Mouse (Mus musculus): Measurements from ENCODE around the gene Rnf168.

The Rnf168 gene

DNA sequence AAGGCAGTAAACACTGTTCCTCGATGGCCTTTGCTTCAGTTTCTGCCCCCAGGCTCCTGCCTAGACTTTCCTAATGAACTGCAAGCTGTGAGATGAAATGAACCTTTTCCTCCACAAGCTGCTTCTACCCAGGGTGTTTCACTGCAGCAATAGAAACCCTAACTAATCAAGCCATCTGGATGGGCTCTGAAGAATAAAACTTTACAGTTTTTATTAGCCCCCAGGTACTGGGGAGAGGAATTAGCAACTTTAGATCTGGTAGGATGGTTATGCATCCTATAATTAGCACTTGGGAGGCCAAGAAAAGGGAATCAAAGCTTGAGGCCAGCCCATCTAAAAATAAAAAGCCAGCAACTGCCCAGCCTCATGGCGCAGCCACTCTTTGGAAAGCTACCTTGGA is 39.3 kb downstream of the Rnf168 start:
- DNase-seq (ENCODE audit: low spot score), result no peak

DNA sequence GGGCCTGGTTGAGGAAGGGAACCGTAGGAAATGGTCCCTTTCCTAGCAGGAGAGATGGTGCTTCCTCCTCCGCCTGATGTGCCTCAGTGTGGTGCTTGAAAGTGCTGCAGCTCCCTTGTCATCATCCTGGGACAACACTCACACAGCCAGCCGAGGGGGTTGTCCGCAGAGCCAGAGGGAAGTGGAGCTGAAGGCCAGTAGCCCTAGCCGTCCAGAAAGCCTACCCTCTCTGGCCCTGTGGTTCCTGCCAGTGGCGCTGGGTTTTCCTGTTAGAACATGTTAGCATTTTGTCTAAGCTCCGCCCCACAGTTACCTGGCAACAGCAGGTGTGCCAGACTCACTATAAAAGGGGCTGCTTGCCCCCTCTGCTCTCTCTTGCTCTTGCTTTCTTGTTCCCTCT is 46.7 kb downstream of the Rnf168 start:
- no peak for DNase-seq (ENCODE audit: low spot score)

DNA sequence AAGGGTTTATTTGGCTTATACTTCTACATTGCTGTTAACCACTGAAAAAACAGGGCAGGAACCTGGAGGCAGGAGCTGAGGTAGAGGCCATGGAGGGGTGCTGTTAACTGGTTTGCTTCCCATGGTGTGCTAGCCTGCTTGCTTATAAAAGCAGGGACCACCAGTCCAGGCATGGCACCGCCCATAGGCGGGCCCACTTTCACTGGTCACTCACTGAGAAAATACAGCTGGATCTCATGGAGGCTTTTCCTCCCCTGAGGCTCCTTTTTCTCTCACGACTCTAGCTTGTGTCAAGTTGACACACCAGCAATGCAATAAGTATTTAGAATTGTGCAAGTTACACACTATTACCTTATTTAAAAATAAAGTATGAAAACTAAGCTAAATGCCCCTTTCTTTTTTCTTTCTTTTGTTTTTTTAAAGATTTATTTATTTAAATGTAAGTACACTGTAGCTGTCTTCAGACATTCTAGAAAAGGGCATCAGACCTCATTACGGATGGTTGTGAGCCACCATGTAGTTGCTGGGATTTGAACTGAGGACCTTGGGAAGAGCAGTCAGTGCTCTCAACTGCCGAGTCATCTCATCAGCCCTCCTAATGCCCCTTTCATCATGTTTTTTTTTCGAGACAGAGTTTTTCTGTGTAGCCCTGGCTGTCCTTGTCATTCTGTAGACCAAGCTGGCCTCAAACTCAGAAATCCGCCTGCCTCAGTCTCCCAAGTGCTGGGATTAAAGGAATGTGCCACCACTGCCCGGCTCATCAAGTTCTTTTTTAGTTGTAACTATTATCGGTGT is 53.8 kb downstream of the Rnf168 start:
- DNase-seq (ENCODE audit: low spot score), result no peak

DNA sequence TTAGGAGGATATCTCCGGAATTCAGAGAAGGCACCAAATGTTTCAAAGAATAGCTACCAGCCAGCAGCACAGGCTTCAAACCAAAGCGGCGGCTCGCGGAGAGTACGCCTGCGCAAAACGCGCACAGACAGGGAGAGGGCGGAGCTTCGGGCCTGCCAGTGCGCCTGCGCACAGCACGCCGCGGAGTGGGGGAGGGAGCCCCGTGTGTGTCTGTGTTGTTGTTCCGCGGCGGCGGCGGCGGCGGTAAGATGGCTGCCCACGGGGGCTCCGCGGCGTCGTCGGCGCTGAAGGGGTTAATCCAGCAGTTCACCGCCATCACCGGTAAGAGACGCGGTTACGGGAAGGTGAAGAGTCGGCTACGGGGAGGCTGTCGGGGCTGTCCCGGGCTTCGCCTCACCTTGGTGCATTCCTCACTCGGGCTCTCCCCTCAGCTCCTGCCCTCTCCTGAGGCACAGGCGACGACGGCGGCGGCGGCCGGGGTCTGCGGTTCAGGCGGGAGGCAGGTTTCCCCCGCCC is 54.8 kb downstream of the Rnf168 start, which contains the start of gene Ubxn7:
Gene Ubxn7 (plus strand): TSS at position 218 of the 516 bp plus-strand sequence.
- peak; percentile 97 for DNase-seq (ENCODE audit: low spot score)

DNA sequence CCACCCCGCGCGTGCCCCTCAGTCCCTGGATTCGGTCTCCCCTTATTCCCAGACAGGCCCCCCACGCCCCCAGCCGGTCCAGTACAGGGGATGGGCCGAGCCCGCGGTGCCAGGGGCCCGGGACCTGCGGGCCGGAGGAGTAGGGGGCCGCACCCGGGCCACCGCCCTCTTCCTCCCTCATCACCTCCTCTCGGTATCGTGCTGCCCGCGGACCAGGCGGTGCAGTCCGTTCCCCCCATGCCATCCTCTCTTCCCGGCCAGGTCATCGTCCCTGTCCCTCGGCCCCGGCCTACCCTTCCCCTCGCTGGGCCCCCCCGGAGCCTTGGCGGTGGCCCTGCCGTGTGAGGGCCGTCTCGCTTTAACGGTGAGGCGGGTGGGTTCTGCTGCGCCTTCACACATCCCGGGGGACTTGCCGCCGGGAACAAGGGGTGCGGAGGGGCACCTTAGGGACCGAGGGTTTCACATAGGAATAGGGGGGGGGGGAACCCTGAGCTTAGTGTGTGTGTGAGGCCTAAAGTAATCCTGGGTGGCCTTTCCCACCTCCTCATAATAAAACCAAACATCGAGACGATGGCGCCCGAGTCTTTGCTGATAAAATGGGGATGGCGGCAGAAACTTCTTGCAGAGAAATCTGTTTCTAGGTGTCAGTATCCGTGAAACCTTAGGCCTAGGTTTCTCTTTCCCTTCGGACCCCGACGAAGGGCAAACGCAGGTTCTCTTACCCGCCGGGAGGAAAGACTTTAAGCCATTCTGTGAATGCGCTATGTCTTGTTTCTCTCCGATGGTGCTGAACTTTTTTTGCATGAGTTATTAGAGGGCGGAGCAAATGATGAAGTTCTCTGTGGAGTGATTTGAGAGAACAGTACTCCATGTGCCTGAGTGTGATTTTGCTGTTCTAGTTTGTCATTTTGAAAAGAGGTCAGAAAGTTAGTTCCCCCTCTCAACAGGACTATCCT is 55.6 kb downstream of the Rnf168 start:
- peak; percentile 22 for DNase-seq (ENCODE audit: low spot score)

DNA sequence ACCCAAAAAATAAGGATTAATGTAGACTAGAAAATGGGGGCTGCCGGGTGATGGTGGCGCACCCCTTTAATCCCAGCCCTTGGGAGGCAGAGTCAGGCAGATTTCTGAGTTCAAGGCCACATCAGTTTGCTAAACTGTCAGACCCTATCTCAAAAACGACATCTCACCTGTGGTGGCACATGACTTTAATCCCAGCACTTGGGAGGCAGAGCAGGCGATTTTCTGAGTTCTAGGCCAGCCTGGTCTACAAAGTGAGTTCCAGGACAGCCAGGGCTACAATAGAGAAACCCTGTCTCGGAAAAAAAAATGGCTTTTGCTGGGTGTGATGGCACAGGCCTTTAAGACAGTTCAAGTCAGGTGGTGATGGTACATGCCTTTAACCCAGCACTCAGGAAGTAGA is 57.9 kb downstream of the Rnf168 start:
- no peak for DNase-seq (ENCODE audit: low spot score)

DNA sequence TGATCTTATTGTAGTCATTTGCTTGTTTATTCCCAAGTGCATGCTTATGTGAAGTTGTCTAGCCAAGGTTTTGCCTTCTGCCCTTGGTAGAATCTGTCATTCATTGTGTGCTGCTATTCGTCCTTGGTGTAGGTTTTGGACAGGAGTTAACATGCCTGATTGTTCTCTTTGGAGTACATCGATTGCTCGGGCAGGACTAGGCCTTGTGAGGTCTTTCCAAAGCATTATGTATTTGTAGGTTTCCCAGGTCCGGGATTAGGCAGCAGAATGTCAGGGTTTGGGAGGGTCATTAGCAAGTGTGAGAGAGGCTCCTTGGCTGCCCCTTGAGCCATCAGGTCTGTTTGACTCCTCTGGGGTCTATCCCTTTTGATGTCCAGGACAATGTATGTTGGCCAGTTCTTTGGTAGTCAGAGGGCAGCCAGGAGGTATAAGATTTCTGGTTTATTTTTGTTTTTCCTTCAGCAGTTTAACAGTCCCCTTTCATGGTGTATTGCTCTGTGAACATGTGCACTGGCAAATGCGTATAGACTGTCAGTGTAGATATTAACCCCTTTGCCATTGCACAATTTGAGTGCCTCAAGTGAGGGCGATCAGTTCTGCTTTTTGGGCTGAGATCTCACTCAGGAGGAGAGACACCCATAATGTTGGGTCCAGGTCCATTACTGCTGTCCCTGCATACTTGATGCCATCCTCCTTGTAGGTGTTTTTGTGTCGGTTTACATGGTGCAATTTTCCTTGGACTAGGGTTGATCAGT is 58.9 kb downstream of the Rnf168 start:
- DNase-seq (ENCODE audit: low spot score), result no peak

DNA sequence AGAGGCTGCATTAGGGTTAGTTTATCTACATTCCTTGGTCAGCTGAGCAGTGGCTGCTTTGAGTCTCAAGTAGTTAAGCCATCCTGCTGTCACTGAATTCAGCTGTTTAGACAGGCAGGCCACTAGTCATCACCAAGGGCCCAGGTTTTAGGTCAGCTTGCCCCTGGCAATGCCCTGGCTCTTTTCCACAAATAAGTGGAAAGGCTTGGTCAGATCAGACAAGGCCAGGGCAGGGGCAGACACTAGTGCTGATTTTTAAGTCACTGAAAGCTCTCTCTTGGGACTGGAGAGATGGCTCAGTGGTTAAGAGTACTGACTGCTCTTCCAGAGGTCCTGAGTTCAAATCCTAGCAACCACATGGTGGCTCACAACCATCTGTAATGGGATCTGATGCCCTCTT is 59.7 kb downstream of the Rnf168 start:
- DNase-seq (ENCODE audit: low spot score), result no peak

DNA sequence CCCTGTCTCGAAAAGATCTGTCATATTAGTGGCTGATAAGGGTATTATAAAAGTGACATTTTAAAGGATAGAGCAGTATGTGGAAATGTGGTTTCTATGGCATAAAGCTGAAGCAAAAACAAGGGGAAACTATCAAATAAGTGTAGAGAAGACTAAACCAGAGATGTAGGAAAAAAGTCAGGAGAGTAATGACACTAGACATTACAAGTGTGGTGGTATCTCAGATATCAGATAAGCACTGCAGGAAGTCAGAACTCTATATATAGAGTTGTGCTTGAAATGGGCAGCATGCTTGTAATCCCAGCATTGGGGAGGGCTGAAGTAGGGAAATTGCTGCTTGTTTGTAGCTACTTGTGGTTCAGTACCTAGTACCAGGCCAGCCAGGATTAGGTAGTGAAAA is 63.2 kb downstream of the Rnf168 start:
- DNase-seq (ENCODE audit: low spot score), result no peak

DNA sequence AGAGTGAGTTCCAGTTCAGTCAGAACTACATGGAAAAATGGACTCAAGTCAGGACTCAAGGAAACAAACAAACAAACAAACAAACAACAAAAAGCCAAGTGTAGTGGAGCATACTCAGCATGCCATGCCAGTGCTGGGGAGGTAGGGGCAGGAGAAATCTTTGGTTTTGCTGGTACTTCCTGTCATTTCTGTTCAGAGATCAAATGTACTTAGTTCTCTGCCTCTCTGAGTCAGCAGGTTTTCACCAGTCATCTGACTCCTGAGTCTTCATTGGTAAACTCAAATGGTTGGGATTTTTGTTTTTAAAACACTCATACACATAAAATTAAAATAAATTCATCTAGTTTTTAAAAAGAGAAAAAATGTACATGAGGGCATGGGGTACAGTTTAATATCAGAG is 68.3 kb downstream of the Rnf168 start:
- no peak for DNase-seq (ENCODE audit: low spot score)

DNA sequence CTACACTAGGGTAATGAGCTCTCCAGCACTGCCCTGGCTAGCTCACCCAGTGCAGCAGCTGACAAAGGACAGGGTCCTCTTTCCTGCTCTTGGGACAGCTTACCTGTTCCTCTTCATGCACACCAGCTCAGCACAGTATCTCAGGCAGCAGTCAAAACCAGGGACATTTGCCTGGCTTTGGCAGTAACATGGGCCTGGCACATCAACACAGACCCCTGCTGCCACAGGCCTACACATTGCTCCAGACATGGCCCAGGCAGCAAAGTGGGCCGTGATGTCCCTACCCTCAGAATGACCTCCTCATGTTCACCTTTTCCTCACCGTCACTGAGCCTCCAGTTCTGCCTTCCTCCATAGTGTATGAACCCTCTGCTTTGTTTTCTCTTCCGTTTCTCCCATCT is 73.5 kb downstream of the Rnf168 start:
- DNase-seq (ENCODE audit: low spot score), result no peak
